Mouse (Mus musculus) T-helper 1 cell (primary cell): Measurements from ENCODE around the gene Rhbdd2.
"Not testable (repeated sequence)": the region's sequence is repeated elsewhere in the genome, so short reads cannot be mapped to it uniquely, and the experiment has no call there.

Source experiments
- in situ Hi-C: fragments of 300-600 bp; cut with MboI, MseI; formaldehyde crosslinking; loops from one replicate; pipeline ENCODE4 v1.15.1; 2025; ENCODE audit warnings: high pct_unique_total_duplicates

Gene Rhbdd2

DNA sequence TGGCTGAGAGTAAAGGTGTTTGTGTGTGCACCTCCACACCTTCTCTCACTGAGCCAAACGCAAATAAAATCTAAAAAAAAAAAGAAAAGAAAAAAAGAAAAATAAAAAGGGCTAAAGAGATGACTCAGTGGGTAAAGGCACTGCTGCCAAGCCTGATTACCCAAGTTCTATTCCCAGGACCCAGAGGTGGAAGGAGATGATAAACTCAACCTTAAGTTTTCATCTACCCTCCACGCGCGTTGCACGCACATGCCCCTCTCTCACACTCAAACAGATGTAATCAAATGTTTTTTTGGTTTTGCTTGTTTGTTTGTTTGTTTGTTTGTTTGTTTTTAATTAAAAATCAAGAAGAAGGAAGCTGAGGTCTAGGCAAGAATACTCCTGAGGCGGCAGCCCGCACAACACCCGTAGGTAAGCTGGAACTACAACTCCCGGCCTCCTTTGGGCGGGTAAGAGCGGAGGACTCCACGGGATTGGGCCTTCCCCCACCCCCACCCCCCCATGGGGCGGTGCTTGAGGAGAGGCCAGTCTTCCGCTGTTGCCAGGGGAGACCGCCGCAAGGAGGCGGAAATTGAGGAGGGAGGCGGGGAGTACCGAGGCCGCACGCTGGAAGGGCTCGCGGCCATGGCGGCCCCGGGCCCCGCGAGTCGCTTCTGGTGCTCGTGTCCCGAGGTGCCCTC is at the start of gene Rhbdd2:
TSS of gene Rhbdd2 (plus strand) at position 502 of the 680 bp plus-strand sequence.
- in situ Hi-C loops, result no loop called here

DNA sequence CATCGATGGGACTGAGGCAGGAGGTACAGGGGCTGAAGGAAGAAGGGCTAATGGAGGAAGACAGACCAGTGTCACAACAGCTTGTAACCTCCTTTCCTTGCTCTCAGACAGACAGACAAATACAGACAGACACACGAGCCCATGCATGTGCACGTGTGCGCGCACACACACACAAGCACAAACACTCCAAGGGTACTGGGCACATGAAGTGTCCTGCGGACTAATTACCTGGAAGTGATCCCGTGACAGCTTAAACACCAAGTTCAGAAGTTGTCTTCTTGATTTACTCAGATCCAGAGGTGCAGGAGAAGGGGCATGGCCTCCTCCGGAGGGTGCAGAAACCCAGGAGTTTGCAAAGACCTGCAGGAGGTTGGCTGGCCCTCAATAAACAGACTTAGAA is 46.7 kb upstream of the Rhbdd2 start:
- in situ Hi-C loops, result loop anchor here (10.0 kb wide), 1 partner anchor 151 kb away; no protein-coding TSS in a partner anchor

DNA sequence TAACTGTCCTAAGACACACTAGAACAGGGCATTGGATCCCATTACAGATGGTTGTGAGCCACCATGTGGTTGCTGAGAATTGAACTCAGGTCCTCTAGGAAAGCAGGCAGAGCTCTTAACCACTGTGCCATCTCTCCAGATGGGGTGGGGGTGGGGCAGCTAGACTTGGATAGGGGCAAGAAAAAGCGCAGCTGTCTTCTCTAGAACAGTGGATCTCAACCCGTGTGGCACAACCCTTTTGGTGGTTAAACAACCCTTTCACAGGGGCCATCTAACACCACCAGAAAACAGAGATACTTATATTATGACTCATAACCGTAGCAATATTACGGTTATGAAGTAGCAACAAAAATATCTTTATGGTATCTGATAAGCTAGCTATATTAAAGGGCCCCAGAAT is 44.7 kb upstream of the Rhbdd2 start:
- in situ Hi-C loops, result loop anchor here (10.0 kb wide), 1 partner anchor 153 kb away; no protein-coding TSS in a partner anchor

DNA sequence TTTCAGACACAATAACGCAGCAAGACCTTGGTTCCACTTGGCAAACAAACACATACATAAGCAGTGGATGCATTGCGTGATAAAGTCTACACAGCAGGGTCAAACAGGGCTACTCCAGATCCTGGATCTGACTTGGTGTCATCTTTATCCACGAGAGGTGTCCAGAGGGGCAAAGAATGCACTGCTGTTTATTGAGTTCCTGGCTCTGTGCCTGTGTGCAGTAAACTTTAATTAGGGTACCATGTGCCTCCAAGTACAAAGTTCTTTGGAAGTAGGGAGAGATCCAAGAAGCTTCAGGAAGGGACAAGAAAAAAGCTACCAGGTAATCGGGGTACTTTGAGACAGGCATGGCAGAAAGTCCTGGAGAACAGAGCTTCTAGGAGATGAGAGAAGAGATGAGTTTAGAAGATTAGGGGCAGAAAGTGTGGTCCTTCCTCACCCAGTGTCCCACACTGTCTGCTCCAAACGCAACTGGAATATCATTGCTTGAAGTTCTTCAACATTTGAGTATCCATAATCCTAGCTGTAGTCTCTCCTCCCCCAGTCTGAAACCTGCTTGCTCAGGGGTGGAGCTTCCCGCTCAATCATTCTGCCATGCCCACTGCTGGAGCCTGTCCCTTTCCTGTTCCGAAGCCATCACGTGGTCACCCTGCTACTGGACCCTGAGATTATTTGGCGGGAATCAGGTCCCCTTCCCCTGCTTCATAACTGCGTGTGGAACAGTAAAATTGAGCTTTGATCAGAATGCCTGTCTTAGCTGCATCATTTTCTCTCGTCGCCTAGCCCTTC is 42.2 kb upstream of the Rhbdd2 start:
- in situ Hi-C loops, result loop anchor here (10.0 kb wide), 1 partner anchor 155 kb away; no protein-coding TSS in a partner anchor

DNA sequence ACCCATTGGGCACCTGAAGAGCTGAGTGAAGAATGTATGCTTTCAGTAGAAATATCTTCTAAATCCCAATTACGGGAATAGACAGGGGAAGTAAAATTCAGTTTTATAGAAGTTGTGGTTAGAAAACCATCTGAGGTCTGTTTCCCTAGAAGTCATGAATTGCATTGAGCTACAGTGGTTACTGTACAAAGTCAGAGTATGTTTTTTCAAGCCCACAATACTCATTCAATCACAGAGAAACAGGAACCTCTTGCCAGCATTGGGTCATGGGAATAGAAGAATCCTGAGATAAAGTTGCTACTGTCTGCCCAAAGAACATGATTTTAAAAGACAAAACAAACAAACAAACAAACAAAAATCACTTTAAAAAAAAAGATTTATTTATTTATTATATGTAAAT is 27.8 kb upstream of the Rhbdd2 start:
- in situ Hi-C loops, result not testable (repeated sequence)

DNA sequence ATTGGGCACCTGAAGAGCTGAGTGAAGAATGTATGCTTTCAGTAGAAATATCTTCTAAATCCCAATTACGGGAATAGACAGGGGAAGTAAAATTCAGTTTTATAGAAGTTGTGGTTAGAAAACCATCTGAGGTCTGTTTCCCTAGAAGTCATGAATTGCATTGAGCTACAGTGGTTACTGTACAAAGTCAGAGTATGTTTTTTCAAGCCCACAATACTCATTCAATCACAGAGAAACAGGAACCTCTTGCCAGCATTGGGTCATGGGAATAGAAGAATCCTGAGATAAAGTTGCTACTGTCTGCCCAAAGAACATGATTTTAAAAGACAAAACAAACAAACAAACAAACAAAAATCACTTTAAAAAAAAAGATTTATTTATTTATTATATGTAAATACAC is 25.7 kb upstream of the Rhbdd2 start:
- in situ Hi-C loops, result not testable (repeated sequence)

- in situ Hi-C loops, result no loop called here
These were observed 24.8 kb upstream of the Rhbdd2 start for GRCm38 (mm10) chr5:135607581-135607980.

DNA sequence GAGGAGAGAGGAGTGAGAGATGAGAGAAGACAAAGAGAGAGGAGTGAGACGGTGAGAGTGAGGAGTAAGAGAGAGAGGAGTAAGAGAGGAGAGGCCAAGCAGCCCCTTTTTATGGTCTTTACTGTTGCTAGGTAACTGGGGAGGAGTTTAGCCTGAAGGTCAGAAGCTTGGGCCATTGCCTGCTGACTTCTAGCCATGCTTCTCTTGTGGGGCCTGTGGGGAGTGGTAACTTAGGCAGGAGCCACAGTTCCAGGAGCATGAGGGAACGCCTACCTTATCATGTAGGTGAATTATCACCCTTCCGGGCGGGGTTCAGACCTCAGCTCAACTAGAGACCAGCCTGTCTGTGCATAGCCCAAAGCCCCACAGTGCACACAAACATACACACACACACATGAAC is 22.6 kb upstream of the Rhbdd2 start:
- in situ Hi-C loops, result no loop called here

DNA sequence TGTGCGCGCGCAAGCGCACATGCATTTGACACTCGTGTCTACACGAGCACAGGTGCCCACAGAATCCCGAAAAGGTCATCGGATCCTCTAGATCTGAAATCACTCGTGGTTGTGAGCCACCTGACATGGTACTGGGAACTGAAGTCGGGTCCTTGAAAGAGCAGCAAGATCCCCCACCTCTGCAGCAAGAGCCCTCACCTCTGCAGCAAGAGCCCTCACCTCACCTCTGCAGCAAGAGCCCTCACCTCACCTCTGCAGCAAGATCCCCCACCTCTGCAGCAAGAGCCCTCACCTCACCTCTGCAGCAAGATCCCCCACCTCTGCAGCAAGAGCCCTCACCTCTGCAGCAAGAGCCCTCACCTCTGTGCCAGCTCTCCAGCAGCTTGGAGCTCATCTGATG is 12.7 kb upstream of the Rhbdd2 start:
- in situ Hi-C loops, result loop anchor here (5.0 kb wide), 1 partner anchor 148 kb away; no protein-coding TSS in a partner anchor

GRCm38 (mm10) chr5:135620526-135620925 is 11.9 kb upstream of the Rhbdd2 start:
- in situ Hi-C loops, result no loop called here

DNA sequence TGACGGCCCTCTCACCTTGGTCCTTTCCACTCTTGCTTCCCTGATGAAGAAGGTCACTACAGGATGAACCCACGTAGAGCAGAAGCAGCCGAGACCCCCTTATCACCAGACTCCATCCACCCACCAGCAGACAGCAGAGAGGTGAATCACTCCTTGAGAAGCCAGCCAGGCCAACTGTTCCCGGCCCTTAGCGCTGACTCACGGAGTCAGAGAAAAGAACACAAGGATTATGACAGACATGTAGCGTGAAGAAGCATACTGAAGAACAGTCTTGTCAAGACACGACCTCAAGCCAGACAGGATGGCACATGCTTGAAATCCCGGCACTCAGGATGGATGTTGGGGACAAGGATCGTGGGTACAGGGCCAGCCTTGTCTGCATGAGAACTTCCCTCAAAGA is 10.7 kb upstream of the Rhbdd2 start:
- in situ Hi-C loops, result no loop called here

GRCm38 (mm10) chr5:135623006-135623563 is 9.3 kb upstream of the Rhbdd2 start:
- in situ Hi-C loops, result no loop called here

GRCm38 (mm10) chr5:135628916-135629315 is 3.5 kb upstream of the Rhbdd2 start:
- in situ Hi-C loops, result no loop called here

GRCm38 (mm10) chr5:135629401-135629800 is 3.0 kb upstream of the Rhbdd2 start:
- in situ Hi-C loops, result no loop called here

DNA sequence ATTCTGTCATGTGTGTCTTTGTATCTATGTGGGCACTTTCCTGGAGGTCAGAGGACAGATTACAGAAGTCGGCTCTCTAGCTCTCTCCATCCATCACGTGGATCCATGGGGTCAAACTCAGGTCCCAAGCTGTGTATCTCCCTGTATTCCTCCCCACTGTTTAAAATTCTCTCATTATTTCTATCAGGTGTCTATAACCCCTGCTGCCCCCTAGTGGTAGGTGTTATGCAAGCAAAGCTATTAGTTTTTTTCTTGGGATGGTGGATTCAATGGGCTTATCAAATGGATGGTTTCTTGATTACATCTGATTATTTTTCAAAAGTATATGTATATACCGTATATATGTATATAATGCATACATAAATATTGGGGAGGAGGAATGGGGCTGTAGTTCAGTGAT is 1.8 kb upstream of the Rhbdd2 start:
- in situ Hi-C loops, result no loop called here

DNA sequence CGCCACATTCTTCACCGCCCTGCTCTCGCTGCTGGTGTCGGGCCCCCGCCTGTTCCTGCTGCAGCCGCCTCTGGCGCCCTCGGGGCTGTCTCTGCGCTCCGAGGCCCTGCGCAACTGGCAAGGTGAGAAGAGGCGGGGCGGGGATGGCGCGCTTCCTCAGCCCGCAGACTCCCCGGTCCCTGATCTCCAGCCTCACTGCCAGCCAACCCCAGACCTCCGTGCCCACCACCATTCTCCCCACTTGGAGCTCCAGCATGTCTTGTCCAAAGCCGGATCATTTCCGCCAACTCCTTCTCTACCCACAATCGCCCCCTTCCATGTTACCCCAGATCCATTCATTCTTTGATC is 353 bp downstream of the Rhbdd2 start:
- in situ Hi-C loops, result no loop called here

GRCm38 (mm10) chr5:135639760-135640458 is 7.5 kb downstream of the Rhbdd2 start:
- in situ Hi-C loops, result no loop called here

DNA sequence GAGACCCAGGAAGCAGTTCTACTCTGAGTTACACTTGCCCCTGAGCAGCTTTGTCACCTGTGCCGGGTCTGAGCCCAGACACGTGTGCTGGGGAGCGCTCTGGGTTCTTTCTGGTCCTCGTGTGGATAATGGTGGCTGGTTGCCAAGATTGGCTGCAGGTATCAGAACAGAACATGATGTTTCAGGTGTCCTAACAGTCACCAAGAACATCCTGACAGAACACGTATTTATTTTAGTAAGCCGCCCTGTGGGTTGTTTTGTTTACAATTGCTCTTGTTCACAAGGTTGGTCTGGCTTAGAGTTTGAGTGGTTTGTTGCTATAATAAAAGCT is 8.0 kb downstream of the Rhbdd2 start:
- in situ Hi-C loops, result no loop called here

DNA sequence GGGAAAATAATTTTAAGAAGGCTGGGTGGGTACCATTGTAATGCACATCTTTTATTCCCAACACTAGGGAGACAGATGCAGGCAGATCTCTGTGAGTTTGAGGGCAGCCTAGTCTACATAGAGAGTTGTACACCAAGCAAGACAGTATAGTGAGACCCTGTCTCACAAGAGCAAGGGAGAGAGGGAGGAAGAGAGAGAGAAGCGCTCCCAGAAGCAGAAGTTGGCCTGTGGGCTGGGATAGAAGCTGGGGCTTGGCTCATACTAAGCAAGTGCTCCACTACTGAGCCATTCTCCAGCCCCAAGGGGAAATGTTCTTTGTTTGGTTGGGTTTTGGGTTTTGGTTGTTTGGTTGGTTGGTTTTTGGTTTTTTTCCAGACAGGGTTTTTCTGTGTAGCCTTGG is 8.6 kb downstream of the Rhbdd2 start:
- in situ Hi-C loops, result no loop called here

DNA sequence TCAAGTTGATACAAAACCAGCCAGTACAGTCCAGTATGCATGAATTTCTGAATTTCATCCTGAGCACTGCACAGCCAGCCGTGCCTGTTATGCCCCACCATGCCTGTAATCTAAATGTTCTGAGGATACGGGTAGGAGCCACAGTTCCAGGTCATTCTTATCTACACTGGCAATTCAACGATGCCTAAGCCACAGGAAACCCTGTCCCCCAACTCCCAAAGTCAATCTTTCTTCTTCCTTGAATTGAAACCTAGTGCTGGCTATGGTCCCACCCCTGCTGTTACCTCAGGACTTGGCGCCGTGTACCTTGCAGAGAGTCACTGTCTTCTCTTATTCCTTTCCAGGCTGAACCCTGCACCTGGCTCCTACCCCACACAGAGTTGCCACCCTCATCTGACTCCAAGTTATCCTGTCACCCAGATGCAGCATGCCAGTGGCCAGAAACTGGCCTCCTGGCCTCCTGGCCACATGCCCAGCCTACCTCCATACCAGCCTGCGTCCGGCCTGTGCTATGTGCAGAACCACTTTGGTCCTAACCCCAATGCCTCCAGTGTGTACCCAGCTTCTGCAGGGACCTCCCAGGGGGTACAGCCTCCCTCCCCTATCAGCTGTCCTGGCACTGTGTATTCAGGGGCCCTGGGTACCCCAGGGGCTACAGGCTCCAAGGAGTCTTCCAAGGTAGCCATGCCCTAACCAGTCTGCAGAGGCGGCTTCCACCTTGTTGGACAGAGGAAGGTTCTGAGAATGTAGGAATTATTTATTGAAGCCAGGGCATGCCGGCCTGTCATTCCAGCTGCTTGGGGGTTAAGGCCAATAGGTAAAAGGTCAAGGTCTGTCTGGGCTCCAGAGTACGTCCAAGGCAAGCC is 10.5 kb downstream of the Rhbdd2 start:
- in situ Hi-C loops, result no loop called here

- in situ Hi-C loops, result no loop called here
These were observed 11.1 kb downstream of the Rhbdd2 start for GRCm38 (mm10) chr5:135643552-135643842.

DNA sequence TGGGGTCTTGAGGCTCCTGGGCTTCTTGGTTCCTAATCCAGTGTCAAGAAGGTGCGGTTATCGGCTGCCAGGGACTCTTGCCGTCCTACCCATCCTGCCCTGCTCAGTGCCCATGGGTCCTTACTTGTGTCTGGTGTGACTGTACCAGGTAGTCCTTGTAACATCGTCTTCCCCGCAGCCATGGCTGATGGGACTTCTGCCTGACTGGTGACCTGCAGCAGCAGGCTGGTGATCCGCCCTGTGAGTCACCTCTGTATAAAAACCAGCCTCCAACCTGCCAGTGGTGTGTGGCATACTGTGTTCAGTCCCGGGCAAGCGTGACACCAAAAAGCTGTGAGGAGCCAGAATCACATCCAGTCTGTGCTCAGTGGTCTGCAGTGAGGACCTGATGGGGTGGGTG is 11.5 kb downstream of the Rhbdd2 start:
- in situ Hi-C loops, result no loop called here
